Mouse (Mus musculus) forebrain, embryonic 11.5 days (tissue): ENCODE measurements around the gene Slc35g3. TPM values are rescaled to one million over a fixed set of nuclear protein-coding genes. Genes with fewer than 3 reads are reported as not detected.

Source experiments
- ATAC-seq: fragments of 200-750 bp; cut with Nextera tagmentation; replicated peaks from 2 replicates; pipeline ENCODE4 v1.8.0; 2017; ENCODE audit warnings: moderate TSS enrichment; ENCODE audit not compliant: low FRiP score
- DNase-seq: peaks from one replicate; pipeline ENCODE4 v3.0.0-alpha.2; 2017; ENCODE audit warnings: low spot score
- H3K27ac ChIP-seq: fragments of 300-500 bp; sonication (generic); 2 replicates; pipeline ENCODE4 v1.5.1; 2014; ENCODE audit warnings: low read depth, low read length
- H3K27me3 ChIP-seq: fragments of 300-500 bp; sonication (generic); 2 replicates; pipeline ENCODE4 v1.6.1; 2014; ENCODE audit warnings: mild to moderate bottlenecking, low read length, mixed read lengths; ENCODE audit not compliant: control insufficient read depth, insufficient read depth
- H3K36me3 ChIP-seq: fragments of 300-500 bp; sonication (generic); 2 replicates; pipeline ENCODE4 v1.6.1; 2014; ENCODE audit warnings: mild to moderate bottlenecking, low read length, moderate library complexity, mixed read lengths; ENCODE audit not compliant: control insufficient read depth, insufficient read depth
- H3K4me1 ChIP-seq: fragments of 300-500 bp; sonication (generic); replicated peaks from 2 replicates; pipeline ENCODE4 v1.6.1; 2014; ENCODE audit warnings: low read length, mixed read lengths; ENCODE audit not compliant: control insufficient read depth, insufficient read depth
- H3K4me2 ChIP-seq: fragments of 300-500 bp; sonication (generic); 2 replicates; pipeline ENCODE4 v1.6.1; 2014; ENCODE audit warnings: low read depth, mild to moderate bottlenecking, low read length, moderate library complexity, mixed read lengths; ENCODE audit not compliant: severe bottlenecking
- H3K4me3 ChIP-seq: fragments of 300-500 bp; sonication (generic); 2 replicates; pipeline ENCODE4 v1.5.1; 2014; ENCODE audit warnings: low read depth, low read length
- H3K9ac ChIP-seq: fragments of 300-500 bp; sonication (generic); 2 replicates; pipeline ENCODE4 v1.6.1; 2014; ENCODE audit warnings: low read length
- H3K9me3 ChIP-seq: fragments of 300-500 bp; sonication (generic); 2 replicates; pipeline ENCODE4 v1.6.1; 2016; ENCODE audit warnings: low read length, mixed read lengths; ENCODE audit not compliant: control insufficient read depth
- WGBS: fragments of 180-500 bp; shearing (Covaris S2); extraction: QIAGEN DNeasy Blood & Tissue Kit; methylation state at CpG from one replicate; pipeline ENCODE4 v1.1.7; 2014; 5-methylcytosine and 5-hydroxymethylcytosine counted together
- polyA plus RNA-seq: library from polyadenylated mRNA; unstranded; fragments of >200 nt; fragmentation: Nextera tagmentation; extraction: Ambion mirVana; gene quantifications from 2 replicates; pipeline ENCODE4 v1.2.1, GENCODE M21; 2014

The Slc35g3 gene
- polyA plus RNA-seq: not detected in 2 replicates

DNA sequence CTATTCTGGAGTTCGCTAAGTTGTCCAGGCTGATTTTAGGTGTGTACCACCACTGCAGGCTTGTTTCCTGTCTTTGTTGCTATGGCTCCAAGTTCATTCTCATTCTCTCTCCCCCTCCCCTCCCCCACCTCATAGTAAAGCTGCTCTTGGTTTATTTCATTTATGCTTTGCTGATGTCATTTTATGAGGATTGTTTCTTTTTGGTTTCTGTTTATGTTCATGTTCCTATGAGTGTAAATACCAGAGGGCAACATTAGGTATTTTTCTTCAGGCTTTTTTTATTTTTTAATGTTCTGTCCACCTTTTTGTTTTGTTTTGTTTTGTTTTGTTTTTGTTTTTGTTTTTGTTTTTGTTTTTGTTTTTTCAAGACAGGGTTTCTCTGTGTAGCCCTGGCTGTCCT is at the start of gene Slc35g3:
Gene Slc35g3, minus strand, starts transcription at position 101 of the 400 bp plus-strand sequence.
- 82% methylated on average over 1 of the region's 1 CpGs for WGBS
- H3K4me2 ChIP-seq: no peak within 1 kb of the TSS
- peaks cover 17% of the 10 kb centered on the region for H3K4me1 ChIP-seq
- DNase-seq (no peak), ATAC-seq (no peak)
- no peak within 1 kb of the TSS; the same call in 1 of the 2 replicates for H3K9ac ChIP-seq
- no peaks in the 10 kb centered on the region for H3K9me3 ChIP-seq
- H3K36me3 ChIP-seq: no peaks in the 10 kb centered on the region
- no peak within 1 kb of the TSS for H3K27ac ChIP-seq
- no peak within 1 kb of the TSS for H3K4me3 ChIP-seq
- H3K27me3 ChIP-seq: no peaks in the 10 kb centered on the region

- DNase-seq (no peak), ATAC-seq (no peak)
- Histone ChIP-seq H3K9me3 (no peaks in the 10 kb centered on the region; the same call in 1 of the 2 replicates), H3K36me3 (no peaks in the 10 kb centered on the region), H3K4me1 (no peaks in the 10 kb centered on the region), H3K27ac (no peak overlapping the region), H3K27me3 (peaks cover 8% of the 10 kb centered on the region), H3K4me3 (no peak overlapping the region), H3K9ac (no peak overlapping the region), H3K4me2 (no peak overlapping the region)
These were observed 48.5 kb upstream of the Slc35g3 start for GRCm38 (mm10) chr11:69810280-69810679.

GRCm38 (mm10) chr11:69807641-69808040 is 45.9 kb upstream of the Slc35g3 start:
- ATAC-seq: no peak

DNA sequence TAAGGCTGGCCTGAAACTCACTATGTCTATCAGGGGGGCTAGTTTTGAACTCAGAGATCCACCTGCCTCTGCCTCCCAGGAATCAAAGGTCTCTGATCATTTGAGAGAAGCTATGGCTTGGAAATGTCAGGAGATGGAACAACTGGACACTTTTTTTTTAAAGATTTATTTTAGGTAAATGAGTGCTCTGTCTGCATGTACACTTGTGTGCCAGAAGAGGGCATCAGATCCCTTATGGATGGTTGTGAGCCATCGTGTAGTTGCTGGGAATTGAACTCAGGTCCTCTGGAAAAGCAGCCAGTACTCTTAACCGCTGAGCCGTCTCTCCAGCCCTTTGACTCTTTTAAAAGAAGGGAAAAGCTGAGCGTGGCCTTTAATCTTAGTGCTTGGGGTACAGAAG is 44.6 kb upstream of the Slc35g3 start:
- Histone ChIP-seq H3K4me2 (no peak overlapping the region), H3K27me3 (peaks cover 42% of the 10 kb centered on the region), H3K36me3 (no peaks in the 10 kb centered on the region), H3K4me3 (no peak overlapping the region), H3K9me3 (no peaks in the 10 kb centered on the region; the same call in 1 of the 2 replicates), H3K9ac (no peak overlapping the region), H3K4me1 (peaks cover 29% of the 10 kb centered on the region), H3K27ac (no peak overlapping the region)
- ATAC-seq (no peak), DNase-seq (no peak)
- WGBS: 86% methylated on average over 4 of the region's 4 CpGs

More at GRCm38 (mm10) chr11:69807641-69808040, 45.9 kb upstream of the Slc35g3 start:
- Histone ChIP-seq H3K9me3 (no peaks in the 10 kb centered on the region; the same call in 1 of the 2 replicates), H3K4me3 (no peak overlapping the region), H3K4me2 (no peak overlapping the region), H3K27me3 (peaks cover 30% of the 10 kb centered on the region), H3K4me1 (peaks cover 22% of the 10 kb centered on the region), H3K27ac (no peak overlapping the region), H3K36me3 (no peaks in the 10 kb centered on the region), H3K9ac (no peak overlapping the region)
- DNase-seq: no peak
- WGBS: 86% methylated on average over 2 of the region's 2 CpGs

- Histone ChIP-seq H3K4me3 (no peak within 1 kb of the TSS; the same call in 1 of the 2 replicates), H3K4me2 (no peak within 1 kb of the TSS), H3K36me3 (no peaks in the 10 kb centered on the region), H3K9me3 (no peaks in the 10 kb centered on the region; the same call in 1 of the 2 replicates), H3K4me1 (peaks cover 35% of the 10 kb centered on the region), H3K27ac (no peak within 1 kb of the TSS), H3K27me3 (peaks cover 44% of the 10 kb centered on the region), H3K9ac (no peak within 1 kb of the TSS)
- no peak for ATAC-seq
- DNase-seq: no peak
- 5% methylated on average over 29 of the region's 29 CpGs for WGBS
These were observed 43.5 kb upstream of the Slc35g3 start, which contains the start of gene Tmem102 for GRCm38 (mm10) chr11:69804972-69805909. Gene Tmem102 (minus strand): TSS chr11:69805624.

DNA sequence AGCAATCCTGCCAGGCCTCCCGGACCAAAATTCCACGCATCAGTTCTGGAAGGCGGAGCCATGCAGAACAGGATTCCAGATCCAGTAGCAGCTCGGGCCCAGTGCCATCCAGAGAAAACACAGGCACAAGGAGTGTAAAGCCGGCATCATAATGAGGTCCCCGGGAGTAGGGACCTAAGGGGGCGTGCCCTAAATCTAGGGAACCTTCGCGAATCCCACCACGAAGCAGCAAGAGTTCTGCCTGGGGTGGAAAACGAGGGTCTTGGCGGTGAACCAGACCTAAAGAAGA is 42.8 kb upstream of the Slc35g3 start:
- Histone ChIP-seq H3K4me3 (no peak overlapping the region; the same call in 1 of the 2 replicates), H3K4me1 (peaks cover 35% of the 10 kb centered on the region)
- WGBS: 5% methylated on average over 12 of the region's 12 CpGs

GRCm38 (mm10) chr11:69803786-69804651 is 42.3 kb upstream of the Slc35g3 start:
- 1% methylated on average over 60 of the region's 60 CpGs for WGBS
- peaks cover 40% of the 10 kb centered on the region for H3K4me1 ChIP-seq

More for the DNA sequence above, 42.8 kb upstream of the Slc35g3 start:
- Histone ChIP-seq H3K9ac (no peak overlapping the region), H3K9me3 (no peaks in the 10 kb centered on the region; the same call in 1 of the 2 replicates), H3K27ac (no peak overlapping the region), H3K4me2 (no peak overlapping the region), H3K36me3 (no peaks in the 10 kb centered on the region), H3K27me3 (peaks cover 44% of the 10 kb centered on the region)
- no peak for DNase-seq
- no peak for ATAC-seq

DNA sequence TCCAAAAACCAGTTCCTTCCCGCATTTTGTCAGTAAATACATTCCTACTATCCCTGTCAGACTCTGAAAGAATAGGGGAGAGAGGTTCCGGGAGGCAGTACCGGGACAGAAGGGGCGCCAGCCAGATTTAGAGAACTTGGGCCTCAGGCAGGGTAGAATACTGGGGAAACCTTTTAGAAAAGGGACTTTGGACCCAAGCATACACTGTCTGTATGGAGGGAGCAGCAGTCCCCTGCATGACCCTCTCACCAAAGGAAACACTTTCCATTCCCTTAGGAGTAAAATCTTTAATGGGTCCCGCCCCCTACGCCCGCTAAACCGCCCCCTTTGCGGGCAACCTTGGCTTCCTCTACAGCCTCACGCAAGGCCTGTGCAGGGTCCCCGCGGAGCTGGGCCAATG is 41.6 kb upstream of the Slc35g3 start:
- Histone ChIP-seq H3K4me3 (peak overlapping the region; percentile 49), H3K4me1 (peaks cover 43% of the 10 kb centered on the region), H3K9me3 (no peaks in the 10 kb centered on the region; the same call in 1 of the 2 replicates), H3K27ac (no peak overlapping the region), H3K27me3 (peaks cover 44% of the 10 kb centered on the region), H3K4me2 (peak overlapping the region; percentile 94), H3K36me3 (no peaks in the 10 kb centered on the region), H3K9ac (peak overlapping the region; percentile 68)
- peak; percentile 9; the same call in 1 of the 2 replicates for ATAC-seq
- DNase-seq: no peak
- WGBS: 0% methylated on average over 12 of the region's 12 CpGs

More at GRCm38 (mm10) chr11:69803786-69804651, 42.3 kb upstream of the Slc35g3 start:
- no peak overlapping the region for H3K27ac ChIP-seq
- H3K4me2 ChIP-seq: peak overlapping the region; percentile 94
- peak overlapping the region; percentile 49 for H3K4me3 ChIP-seq
- peaks cover 44% of the 10 kb centered on the region for H3K27me3 ChIP-seq
- DNase-seq: peak; percentile 81
- ATAC-seq: peak; percentile 24
- H3K36me3 ChIP-seq: no peaks in the 10 kb centered on the region
- no peaks in the 10 kb centered on the region; the same call in 1 of the 2 replicates for H3K9me3 ChIP-seq
- H3K9ac ChIP-seq: peak overlapping the region; percentile 49
